Mouse (Mus musculus): ENCODE measurements around the gene Ppp1r13l. TPM values are rescaled to one million over a fixed set of nuclear protein-coding genes. Genes with fewer than 3 reads are reported as not detected.

The Ppp1r13l gene
- total RNA-seq, 4 experiments from 2014 or later = 5.7 to 9.2 (median 8.1) TPM

GRCm38 (mm10) chr7:19365376-19365775 lies 5.8 kb downstream of the Ppp1r13l start:
- no peak for DNase-seq (ENCODE audit: low spot score in 2 of 2)

GRCm38 (mm10) chr7:19368380-19368779 lies 8.8 kb downstream of the Ppp1r13l start:
- DNase-seq (ENCODE audit: low spot score in 2 of 2) = no peak

- DNase-seq (ENCODE audit: low spot score in 2 of 2) = peak in 1 of 2 experiments; percentile 64
Measured at GRCm38 (mm10) chr7:19369823-19370425, 10.4 kb downstream of the Ppp1r13l start.

GRCm38 (mm10) chr7:19373367-19373766 lies 13.8 kb downstream of the Ppp1r13l start:
- no peak for DNase-seq (ENCODE audit: low spot score in 2 of 2)

- no peak for DNase-seq (ENCODE audit: low spot score in 2 of 2)
Measured at GRCm38 (mm10) chr7:19375368-19375767, 15.8 kb downstream of the Ppp1r13l start.

- DNase-seq (ENCODE audit: low spot score in 2 of 2) = no peak
Measured at GRCm38 (mm10) chr7:19376019-19376418, 16.5 kb downstream of the Ppp1r13l start.

GRCm38 (mm10) chr7:19378049-19378448 lies 18.5 kb downstream of the Ppp1r13l start:
- no peak for DNase-seq (ENCODE audit: low spot score in 2 of 2)

GRCm38 (mm10) chr7:19381377-19382165 lies 22.0 kb downstream of the Ppp1r13l start, which contains the start of gene Ercc2:
TSS of gene Ercc2 (plus strand) at chr7:19382010.
- DNase-seq (ENCODE audit: low spot score in 2 of 2) = peak; percentile 97

- no peak for DNase-seq (ENCODE audit: low spot score in 2 of 2)
Measured at GRCm38 (mm10) chr7:19382166-19382541, 22.6 kb downstream of the Ppp1r13l start.

- no peak for DNase-seq (ENCODE audit: low spot score in 2 of 2)
Measured at GRCm38 (mm10) chr7:19383708-19384107, 24.2 kb downstream of the Ppp1r13l start.

- DNase-seq (ENCODE audit: low spot score in 2 of 2) = no peak
Measured at GRCm38 (mm10) chr7:19388699-19389413, 29.3 kb downstream of the Ppp1r13l start.

- DNase-seq (ENCODE audit: low spot score in 2 of 2) = no peak
Measured at GRCm38 (mm10) chr7:19394484-19394883, 34.9 kb downstream of the Ppp1r13l start.

GRCm38 (mm10) chr7:19399496-19400280 lies 40.1 kb downstream of the Ppp1r13l start:
- DNase-seq (ENCODE audit: low spot score in 2 of 2) = no peak

- no peak for DNase-seq (ENCODE audit: low spot score in 2 of 2)
Measured at GRCm38 (mm10) chr7:19400946-19401345, 41.4 kb downstream of the Ppp1r13l start.

GRCm38 (mm10) chr7:19402535-19403112 lies 43.1 kb downstream of the Ppp1r13l start:
- no peak for DNase-seq (ENCODE audit: low spot score in 2 of 2)

- DNase-seq (ENCODE audit: low spot score in 2 of 2) = no peak
Measured at GRCm38 (mm10) chr7:19403731-19404296, 44.3 kb downstream of the Ppp1r13l start, which contains the start of gene Klc3. TSS of gene Klc3 (minus strand) at chr7:19404104.

GRCm38 (mm10) chr7:19404476-19404875 lies 44.9 kb downstream of the Ppp1r13l start, which contains the start of gene Ckm:
TSS of gene Ckm (plus strand) at chr7:19404776.
- DNase-seq (ENCODE audit: low spot score in 2 of 2) = no peak

GRCm38 (mm10) chr7:19405417-19405816 lies 45.9 kb downstream of the Ppp1r13l start:
- DNase-seq (ENCODE audit: low spot score in 2 of 2) = peak in 1 of 2 experiments; percentile 81

GRCm38 (mm10) chr7:19409753-19410152 lies 50.2 kb downstream of the Ppp1r13l start:
- no peak for DNase-seq (ENCODE audit: low spot score in 2 of 2)

- DNase-seq (ENCODE audit: low spot score in 2 of 2) = no peak
Measured at GRCm38 (mm10) chr7:19410766-19411344, 51.3 kb downstream of the Ppp1r13l start.
